Mouse (Mus musculus): Measurements from ENCODE around the gene Slc23a2.

Gene Slc23a2

DNA sequence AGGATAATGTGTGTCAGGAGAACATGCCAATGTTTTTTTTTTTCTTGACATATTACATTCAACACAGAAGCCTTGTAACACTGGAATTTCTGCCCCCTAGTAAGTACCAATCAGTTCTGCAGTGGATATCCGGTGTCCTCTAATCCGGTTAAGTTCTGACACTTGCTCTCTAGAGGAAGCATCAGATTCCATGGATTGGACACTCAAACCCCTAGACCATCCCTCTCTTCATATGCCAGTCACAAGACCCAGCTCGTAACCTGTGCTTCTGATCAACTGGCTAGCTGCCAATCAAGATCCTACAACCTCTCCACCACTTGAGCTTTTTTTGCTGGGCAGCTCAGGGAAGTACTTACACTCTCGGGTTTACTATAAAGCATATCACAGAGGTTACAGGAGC lies 123.3 kb downstream of the Slc23a2 start:
- DNase-seq (ENCODE audit: low read depth, low spot score), result no peak

GRCm38 (mm10) chr2:132020991-132021541 lies 123.8 kb downstream of the Slc23a2 start:
- no peak for DNase-seq (ENCODE audit: low read depth, low spot score)

DNA sequence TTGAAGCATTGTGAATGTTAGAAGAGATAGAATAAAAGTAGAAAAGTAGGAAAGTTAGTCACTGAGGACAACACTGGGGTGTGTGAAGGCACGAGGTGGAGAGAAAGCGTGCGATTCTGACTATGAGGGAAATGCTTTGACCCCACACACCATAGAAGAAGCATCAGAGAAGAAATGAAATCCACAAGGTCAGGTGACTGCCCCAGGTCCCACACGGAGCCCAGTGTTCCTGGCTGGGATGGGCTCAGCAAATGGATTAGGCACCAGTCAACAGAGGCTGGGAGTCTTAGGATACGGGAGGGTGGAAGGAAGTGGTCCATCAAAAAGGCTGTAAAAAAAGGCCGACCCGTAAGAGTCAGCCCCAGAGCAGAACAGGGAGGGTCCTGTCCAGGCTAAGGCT lies 124.5 kb downstream of the Slc23a2 start:
- DNase-seq (ENCODE audit: low read depth, low spot score), result no peak

GRCm38 (mm10) chr2:132019372-132019811 lies 125.5 kb downstream of the Slc23a2 start:
- no peak for DNase-seq (ENCODE audit: low read depth, low spot score)

DNA sequence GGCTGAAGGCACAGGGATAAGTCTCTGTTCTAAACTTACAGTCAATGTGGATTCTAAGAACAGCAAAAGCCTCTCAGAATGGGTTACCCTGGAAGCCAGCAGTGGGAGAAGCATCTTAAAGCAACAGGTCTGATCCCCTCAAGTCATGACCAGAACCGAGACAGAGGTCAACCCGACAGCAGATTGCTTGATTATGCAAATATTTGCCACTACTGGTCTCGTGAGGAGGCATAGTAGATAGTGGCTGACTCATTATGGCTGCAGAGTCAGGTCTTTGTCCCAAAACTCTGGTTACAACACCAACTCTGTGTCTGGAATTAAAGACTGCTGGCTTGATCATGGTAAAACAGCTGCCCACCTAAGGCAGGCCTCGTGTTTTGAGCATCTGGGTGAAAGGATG lies 126.8 kb downstream of the Slc23a2 start:
- DNase-seq (ENCODE audit: low read depth, low spot score), result no peak

DNA sequence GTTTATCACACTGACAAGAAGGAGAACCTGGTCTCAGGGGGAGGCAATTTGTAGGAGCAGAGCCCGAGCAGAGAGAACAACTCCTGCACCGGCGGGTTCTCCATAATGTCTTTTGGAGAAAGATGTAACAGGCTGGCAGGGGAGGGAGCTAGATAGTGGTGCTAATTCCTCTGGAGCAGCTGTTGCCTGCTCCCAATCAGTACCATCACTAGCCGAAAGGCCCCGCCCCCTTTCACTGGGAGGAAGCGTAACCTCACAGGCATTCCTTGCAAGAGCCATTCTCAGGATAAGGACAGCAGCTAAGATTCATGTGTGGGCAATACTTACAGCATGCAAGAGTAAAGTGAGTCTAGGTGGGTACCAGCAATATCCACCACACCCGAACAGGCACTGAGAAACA lies 127.3 kb downstream of the Slc23a2 start:
- no peak for DNase-seq (ENCODE audit: low read depth, low spot score)

DNA sequence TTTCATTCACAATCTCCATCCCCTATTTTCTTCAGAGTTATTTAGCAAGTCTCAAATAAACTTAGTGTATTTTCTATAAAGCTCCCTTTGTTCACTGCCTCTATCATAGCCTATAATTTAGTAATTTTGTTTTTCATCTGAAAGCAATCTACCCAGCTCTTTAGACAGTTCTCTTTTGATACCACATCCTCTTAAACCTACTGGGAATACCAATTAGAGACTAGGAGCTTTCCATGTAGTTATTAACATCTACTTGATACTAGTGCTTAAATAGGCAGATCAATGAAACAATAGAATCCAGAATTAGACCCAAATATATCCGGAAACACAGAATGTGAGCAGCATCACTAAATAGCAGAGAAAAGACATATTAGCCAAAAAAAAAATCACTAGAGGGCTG lies 128.9 kb downstream of the Slc23a2 start:
- no peak for DNase-seq (ENCODE audit: low read depth, low spot score)

- no peak for DNase-seq (ENCODE audit: low read depth, low spot score)
These were observed 131.8 kb downstream of the Slc23a2 start for GRCm38 (mm10) chr2:132013152-132013551.

GRCm38 (mm10) chr2:132010781-132011180 lies 134.1 kb downstream of the Slc23a2 start:
- no peak for DNase-seq (ENCODE audit: low read depth, low spot score)

GRCm38 (mm10) chr2:132008186-132008585 lies 136.7 kb downstream of the Slc23a2 start:
- DNase-seq (ENCODE audit: low read depth, low spot score), result no peak

- DNase-seq (ENCODE audit: low read depth, low spot score), result no peak
These were observed 137.5 kb downstream of the Slc23a2 start for GRCm38 (mm10) chr2:132007475-132007819.

- DNase-seq (ENCODE audit: low read depth, low spot score), result no peak
These were observed 138.1 kb downstream of the Slc23a2 start for GRCm38 (mm10) chr2:132006561-132007474.

- DNase-seq (ENCODE audit: low read depth, low spot score), result no peak
These were observed 139.5 kb downstream of the Slc23a2 start for GRCm38 (mm10) chr2:132005445-132005844.

- no peak for DNase-seq (ENCODE audit: low read depth, low spot score)
These were observed 140.3 kb downstream of the Slc23a2 start for GRCm38 (mm10) chr2:132004495-132005136.

DNA sequence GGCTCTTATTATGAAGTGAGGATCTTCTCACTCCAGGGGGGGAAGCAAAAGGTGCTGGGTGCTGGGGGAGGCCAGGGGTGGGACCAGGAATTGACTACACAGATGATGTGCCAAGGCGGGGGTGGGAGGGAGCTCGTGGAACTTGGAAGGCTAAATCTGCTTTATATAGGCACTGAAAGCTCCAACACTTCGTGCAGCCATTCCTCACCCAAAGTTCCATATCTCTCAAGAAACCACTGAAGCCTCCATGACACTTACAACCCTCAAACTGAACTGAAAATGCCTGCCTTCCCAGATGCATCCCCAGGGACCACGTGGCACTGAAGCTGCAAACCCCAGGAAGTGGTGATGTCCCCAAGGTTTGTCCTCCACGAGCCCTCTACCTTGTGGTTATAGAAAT lies 141.0 kb downstream of the Slc23a2 start:
- no peak for DNase-seq (ENCODE audit: low read depth, low spot score)
